Mouse (Mus musculus) hindbrain, embryonic 14.5 days (tissue): ENCODE data around the gene G6pc2. TPM values are rescaled to one million over a fixed set of nuclear protein-coding genes. Genes with fewer than 3 reads are reported as not detected.
A peak's percentile ranks its signal among the peaks of the same experiment; 100 is the strongest.

Source experiments
- ATAC-seq: fragments of 200-750 bp; cut with Nextera tagmentation; 2 replicates; pipeline ENCODE4 v1.8.0; 2017; ENCODE audit warnings: moderate number of reproducible peaks, mild to moderate bottlenecking, moderate TSS enrichment, moderate library complexity; ENCODE audit not compliant: low FRiP score
- DNase-seq: peaks from one replicate; pipeline ENCODE4 v3.0.0-alpha.2; 2015; ENCODE audit warnings: low spot score
- H3K27ac ChIP-seq: fragments of 300-500 bp; sonication (generic); 2 replicates; pipeline ENCODE4 v1.5.1; 2014; ENCODE audit warnings: mild to moderate bottlenecking, moderate library complexity
- H3K27me3 ChIP-seq: fragments of 300-500 bp; sonication (generic); 2 replicates; pipeline ENCODE4 v1.6.1; 2014; ENCODE audit warnings: mild to moderate bottlenecking, low read length, mixed read lengths; ENCODE audit not compliant: control insufficient read depth, insufficient read depth
- H3K36me3 ChIP-seq: fragments of 300-500 bp; sonication (generic); replicated peaks from 2 replicates; pipeline ENCODE4 v1.6.1; 2014; ENCODE audit not compliant: control insufficient read depth, insufficient read depth
- H3K4me1 ChIP-seq: fragments of 300-500 bp; sonication (generic); replicated peaks from 2 replicates; pipeline ENCODE4 v1.6.1; 2014; ENCODE audit warnings: antibody characterized with exemption, low read length, mixed read lengths; ENCODE audit not compliant: control insufficient read depth, insufficient read depth
- H3K4me2 ChIP-seq: fragments of 300-500 bp; sonication (generic); replicated peaks from 2 replicates; pipeline ENCODE4 v1.6.1; 2014; ENCODE audit warnings: mild to moderate bottlenecking, moderate library complexity
- H3K4me3 ChIP-seq: fragments of 300-500 bp; sonication (generic); replicated peaks from 2 replicates; pipeline ENCODE4 v1.5.1; 2014; ENCODE audit warnings: mild to moderate bottlenecking, low read length
- H3K9ac ChIP-seq: fragments of 300-500 bp; sonication (generic); 2 replicates; pipeline ENCODE4 v1.6.1; 2014
- H3K9me3 ChIP-seq: fragments of 300-500 bp; sonication (generic); 2 replicates; pipeline ENCODE4 v1.6.1; 2016; ENCODE audit warnings: low read length; ENCODE audit not compliant: control insufficient read depth
- WGBS: fragments of 180-500 bp; shearing (Covaris S2); extraction: QIAGEN DNeasy Blood & Tissue Kit; methylation state at CpG from one replicate; pipeline ENCODE4 v1.1.7; 2014; 5-methylcytosine and 5-hydroxymethylcytosine counted together
- polyA plus RNA-seq: library from polyadenylated mRNA; unstranded; fragments of >200 nt; fragmentation: Nextera tagmentation; extraction: Ambion mirVana; gene quantifications from 2 replicates; pipeline ENCODE4 v1.2.1, GENCODE M21; 2014

Gene G6pc2
- polyA plus RNA-seq, 1 experiment from 2014 or later, result 0.21 TPM

DNA sequence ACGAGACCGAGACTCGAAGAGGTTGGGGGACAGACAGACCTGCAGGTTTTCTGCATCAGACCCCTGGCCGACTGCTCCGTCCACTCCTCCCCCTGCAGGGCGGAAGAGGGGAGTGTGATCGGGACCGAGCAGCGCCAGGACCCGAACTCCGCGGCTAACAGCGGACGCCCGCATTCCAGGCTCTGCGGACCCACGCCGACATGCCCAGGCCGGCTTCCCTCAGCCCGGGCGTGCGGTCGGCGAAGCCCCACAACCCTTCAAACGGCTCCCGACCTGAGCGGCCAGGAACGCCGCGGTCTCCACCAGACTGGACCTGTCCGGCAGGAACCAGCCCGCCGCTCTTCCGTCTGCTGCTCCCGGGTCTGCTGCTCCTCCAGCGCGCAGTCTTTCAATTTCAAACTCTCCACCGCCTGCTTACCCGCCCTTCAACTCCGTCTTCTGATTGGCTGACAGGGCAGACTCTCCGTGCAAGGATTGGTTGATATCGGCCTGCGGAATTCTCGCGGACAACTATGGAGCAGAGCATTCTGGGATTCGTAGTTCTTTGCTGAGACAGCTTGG is 5.0 kb upstream of the G6pc2 start, which contains the start of gene Spc25:
Spc25 (minus strand) TSS at position 404 of the 561 bp plus-strand sequence.
- Histone ChIP-seq H3K36me3 (no peaks in the 10 kb centered on the region), H3K9ac (peak within 1 kb of the TSS; percentile 50), H3K4me3 (peak within 1 kb of the TSS; percentile 68), H3K27me3 (no peaks in the 10 kb centered on the region), H3K9me3 (no peaks in the 10 kb centered on the region), H3K27ac (no peak within 1 kb of the TSS), H3K4me2 (peak within 1 kb of the TSS; percentile 83), H3K4me1 (no peaks in the 10 kb centered on the region; the same call in 1 of the 2 replicates)
- WGBS, result under 1% methylated on average over 46 of the region's 46 CpGs
- ATAC-seq (peak; percentile 99), DNase-seq (peak; percentile 90)

- WGBS, result 29% methylated on average over 7 of the region's 7 CpGs
- ATAC-seq (0 out of 2 replicates have a peak, but pooled peaks have one; percentile 9), DNase-seq (no peak)
- H3K36me3 ChIP-seq, result no peaks in the 10 kb centered on the region
- H3K27ac ChIP-seq, result no peak overlapping the region
- H3K4me2 ChIP-seq, result peak overlapping the region; percentile 40
- no peaks in the 10 kb centered on the region for H3K27me3 ChIP-seq
- H3K4me3 ChIP-seq, result peak overlapping the region; percentile 68; the same call in 1 of the 2 replicates
- no peaks in the 10 kb centered on the region; the same call in 1 of the 2 replicates for H3K4me1 ChIP-seq
- no peak overlapping the region for H3K9ac ChIP-seq
- H3K9me3 ChIP-seq, result no peaks in the 10 kb centered on the region
Measured at GRCm38 (mm10) chr2:69206523-69206922, 4.3 kb upstream of the G6pc2 start.

- H3K27me3 ChIP-seq, result no peaks in the 10 kb centered on the region
- no peak overlapping the region for H3K4me2 ChIP-seq
- no peaks in the 10 kb centered on the region for H3K9me3 ChIP-seq
- no peak for ATAC-seq
- no peaks in the 10 kb centered on the region for H3K36me3 ChIP-seq
- no peaks in the 10 kb centered on the region; the same call in 1 of the 2 replicates for H3K4me1 ChIP-seq
- no peak overlapping the region for H3K9ac ChIP-seq
- H3K4me3 ChIP-seq, result no peak overlapping the region
- 86% methylated on average over 3 of the region's 3 CpGs for WGBS
- no peak for DNase-seq
- no peak overlapping the region for H3K27ac ChIP-seq
Measured at GRCm38 (mm10) chr2:69209684-69210083, 1.2 kb upstream of the G6pc2 start.

- no peaks in the 10 kb centered on the region for H3K4me1 ChIP-seq
- 71% methylated on average over 10 of the region's 10 CpGs for WGBS
- no peak for ATAC-seq
- DNase-seq, result no peak
- H3K9ac ChIP-seq, result no peak overlapping the region
- H3K27me3 ChIP-seq, result no peaks in the 10 kb centered on the region
- no peaks in the 10 kb centered on the region for H3K36me3 ChIP-seq
- H3K4me2 ChIP-seq, result no peak overlapping the region
- H3K4me3 ChIP-seq, result no peak overlapping the region
- H3K27ac ChIP-seq, result no peak overlapping the region
- no peaks in the 10 kb centered on the region for H3K9me3 ChIP-seq
Measured at GRCm38 (mm10) chr2:69212652-69213051, 1.8 kb downstream of the G6pc2 start.

GRCm38 (mm10) chr2:69215242-69215641 is 4.4 kb downstream of the G6pc2 start:
- Histone ChIP-seq H3K4me3 (no peak overlapping the region), H3K4me1 (no peaks in the 10 kb centered on the region), H3K36me3 (no peaks in the 10 kb centered on the region), H3K27ac (no peak overlapping the region), H3K4me2 (no peak overlapping the region), H3K9me3 (no peaks in the 10 kb centered on the region), H3K9ac (no peak overlapping the region), H3K27me3 (no peaks in the 10 kb centered on the region)
- DNase-seq (peak; percentile 57), ATAC-seq (no peak)
- 55% methylated on average over 7 of the region's 7 CpGs for WGBS

DNA sequence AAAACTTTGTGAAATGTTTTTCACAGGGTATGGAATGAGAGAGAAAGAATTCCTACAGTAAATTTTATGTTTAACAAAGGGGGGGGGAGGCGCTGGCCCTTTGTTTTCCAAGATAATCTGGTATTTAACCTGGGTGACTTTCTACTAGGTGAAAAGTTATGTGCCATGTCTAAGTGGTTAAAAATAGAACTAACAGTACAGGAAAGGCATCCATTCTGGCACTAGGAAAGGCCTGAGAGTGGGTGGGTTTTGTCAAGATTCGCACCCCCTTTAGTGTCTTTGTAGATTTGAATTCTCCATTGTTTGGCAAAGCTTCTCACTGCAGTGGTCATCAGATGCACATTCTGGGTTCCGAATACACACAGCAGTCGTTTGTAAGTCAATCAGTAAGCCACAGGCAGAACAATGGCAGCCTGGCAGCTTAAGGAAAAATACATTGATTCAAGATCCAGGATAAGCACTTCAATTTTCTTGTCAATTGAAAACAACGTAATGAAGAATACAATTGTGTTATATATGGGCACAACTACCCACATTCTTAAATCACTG is 11.1 kb downstream of the G6pc2 start:
- Histone ChIP-seq H3K9me3 (no peaks in the 10 kb centered on the region), H3K4me1 (0 out of 2 replicates have a peak, but pooled peaks cover 5% of the 10 kb centered on the region)

GRCm38 (mm10) chr2:69222815-69223214 is 11.9 kb downstream of the G6pc2 start:
- ATAC-seq (no peak), DNase-seq (no peak)
- no peaks in the 10 kb centered on the region for H3K36me3 ChIP-seq
- H3K27ac ChIP-seq, result no peak overlapping the region
- no peaks in the 10 kb centered on the region for H3K27me3 ChIP-seq
- H3K4me1 ChIP-seq, result 0 out of 2 replicates have a peak, but pooled peaks cover 5% of the 10 kb centered on the region
- H3K4me2 ChIP-seq, result no peak overlapping the region
- WGBS, result 50% methylated on average over 10 of the region's 10 CpGs
- H3K9ac ChIP-seq, result no peak overlapping the region
- H3K4me3 ChIP-seq, result no peak overlapping the region
- H3K9me3 ChIP-seq, result no peaks in the 10 kb centered on the region

More for the DNA sequence above, 11.1 kb downstream of the G6pc2 start:
- DNase-seq (no peak), ATAC-seq (no peak)
- no peaks in the 10 kb centered on the region for H3K27me3 ChIP-seq
- no peaks in the 10 kb centered on the region for H3K36me3 ChIP-seq
- no peak overlapping the region for H3K9ac ChIP-seq
- H3K4me3 ChIP-seq, result no peak overlapping the region
- 30% methylated on average over 5 of the region's 5 CpGs for WGBS
- H3K4me2 ChIP-seq, result no peak overlapping the region
- H3K27ac ChIP-seq, result no peak overlapping the region

DNA sequence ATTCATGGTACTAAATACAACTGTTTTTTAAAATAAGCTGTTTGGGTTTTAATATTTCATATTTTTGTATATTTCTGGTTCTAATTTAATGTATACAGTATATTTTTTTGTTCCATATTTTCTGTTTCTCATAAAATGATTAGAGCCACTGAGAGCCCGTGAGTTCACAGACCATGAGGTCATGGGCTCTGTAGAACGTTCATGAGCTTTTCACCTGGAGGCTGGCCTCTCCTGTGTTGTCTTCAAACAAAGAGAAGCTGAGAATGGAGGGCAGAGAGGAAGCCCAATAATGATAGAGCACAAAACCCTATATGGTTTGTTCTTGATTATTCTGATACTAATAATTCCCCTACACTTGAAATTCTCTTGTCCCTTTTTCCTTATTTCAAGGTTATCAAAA is 13.9 kb downstream of the G6pc2 start:
- H3K36me3 ChIP-seq, result no peaks in the 10 kb centered on the region
- H3K4me3 ChIP-seq, result no peak overlapping the region
- H3K4me1 ChIP-seq, result 0 out of 2 replicates have a peak, but pooled peaks cover 8% of the 10 kb centered on the region
- no peaks in the 10 kb centered on the region for H3K9me3 ChIP-seq
- WGBS, result 64% methylated on average over 2 of the region's 2 CpGs
- no peaks in the 10 kb centered on the region for H3K27me3 ChIP-seq
- no peak for DNase-seq
- ATAC-seq, result no peak
- H3K9ac ChIP-seq, result no peak overlapping the region
- H3K4me2 ChIP-seq, result no peak overlapping the region
- H3K27ac ChIP-seq, result no peak overlapping the region

GRCm38 (mm10) chr2:69226876-69227275 is 16.0 kb downstream of the G6pc2 start:
- 0 out of 2 replicates have a peak, but pooled peaks cover 7% of the 10 kb centered on the region for H3K4me1 ChIP-seq
- H3K27me3 ChIP-seq, result no peaks in the 10 kb centered on the region
- no peak overlapping the region for H3K4me3 ChIP-seq
- DNase-seq (no peak), ATAC-seq (no peak)
- WGBS, result 86% methylated on average over 9 of the region's 9 CpGs
- H3K9me3 ChIP-seq, result no peaks in the 10 kb centered on the region
- H3K4me2 ChIP-seq, result no peak overlapping the region
- no peaks in the 10 kb centered on the region for H3K36me3 ChIP-seq
- no peak overlapping the region for H3K27ac ChIP-seq
- no peak overlapping the region for H3K9ac ChIP-seq
